Mouse (Mus musculus) heart, postnatal 0 days (tissue): ENCODE measurements around the gene Cacna2d2.
A peak's percentile ranks its signal among the peaks of the same experiment; 100 is the strongest.

Experiments
- CTCF ChIP-seq: IDR thresholded peaks from 2 replicates; pipeline ENCODE4 v1.5.1; 2016; ENCODE audit warnings: antibody characterized with exemption, control low read depth, low read depth
- EP300 ChIP-seq: IDR thresholded peaks from 2 replicates; pipeline ENCODE4 v1.6.1; 2016; ENCODE audit warnings: antibody characterized with exemption, low read depth

GRCm38 (mm10) chr9:107355870-107356765 is 43.3 kb upstream of the Cacna2d2 start:
- TF ChIP-seq EP300 (no peak), CTCF (peak; percentile 67)
